Mouse (Mus musculus): ENCODE data around the gene Nfkbib. TPM values are rescaled to one million over a fixed set of nuclear protein-coding genes. Genes with fewer than 3 reads are reported as not detected.

The Nfkbib gene
- total RNA-seq (2015; ENCODE audit: low replicate concordance), result 2.9 and 3.8 TPM in 2 replicates
- 2.2 and 3.6 TPM in 2 replicates for total RNA-seq (2017; ENCODE audit: low replicate concordance)

- no peak for ATAC-seq (replicated peaks; ENCODE audit: low FRiP score, poor library complexity, severe bottlenecking)
Measured at GRCm38 (mm10) chr7:28767462-28767965, at the start of gene Nfkbib. Gene Nfkbib (minus strand): TSS chr7:28767512.

- ATAC-seq (replicated peaks; ENCODE audit: low FRiP score, poor library complexity, severe bottlenecking), result no peak
Measured at GRCm38 (mm10) chr7:28816920-28817319, 49.6 kb upstream of the Nfkbib start.

- no peak for ATAC-seq (replicated peaks; ENCODE audit: low FRiP score, poor library complexity, severe bottlenecking)
Measured at GRCm38 (mm10) chr7:28816201-28816600, 48.9 kb upstream of the Nfkbib start.

- ATAC-seq (replicated peaks; ENCODE audit: low FRiP score, poor library complexity, severe bottlenecking), result no peak
Measured at GRCm38 (mm10) chr7:28815230-28815629, 47.9 kb upstream of the Nfkbib start.

- no peak for ATAC-seq (replicated peaks; ENCODE audit: low FRiP score, poor library complexity, severe bottlenecking)
Measured at GRCm38 (mm10) chr7:28814306-28815034, 47.2 kb upstream of the Nfkbib start.

- no peak for ATAC-seq (replicated peaks; ENCODE audit: low FRiP score, poor library complexity, severe bottlenecking)
Measured at GRCm38 (mm10) chr7:28812949-28813348, 45.6 kb upstream of the Nfkbib start.

- no peak for ATAC-seq (replicated peaks; ENCODE audit: low FRiP score, poor library complexity, severe bottlenecking)
Measured at GRCm38 (mm10) chr7:28812436-28812835, 45.1 kb upstream of the Nfkbib start.

- ATAC-seq (replicated peaks; ENCODE audit: low FRiP score, poor library complexity, severe bottlenecking), result no peak
Measured at GRCm38 (mm10) chr7:28811640-28812275, 44.4 kb upstream of the Nfkbib start.

GRCm38 (mm10) chr7:28811228-28811627 lies 43.9 kb upstream of the Nfkbib start:
- ATAC-seq (replicated peaks; ENCODE audit: low FRiP score, poor library complexity, severe bottlenecking), result peak; percentile 45; the same call in 1 of the 2 replicates

- peak; percentile 85 for ATAC-seq (replicated peaks; ENCODE audit: low FRiP score, poor library complexity, severe bottlenecking)
Measured at GRCm38 (mm10) chr7:28810107-28811066, 43.1 kb upstream of the Nfkbib start.

GRCm38 (mm10) chr7:28809401-28810089 lies 42.2 kb upstream of the Nfkbib start:
- ATAC-seq (replicated peaks; ENCODE audit: low FRiP score, poor library complexity, severe bottlenecking), result no peak

- ATAC-seq (replicated peaks; ENCODE audit: low FRiP score, poor library complexity, severe bottlenecking), result peak; percentile 65
Measured at GRCm38 (mm10) chr7:28808957-28809393, 41.7 kb upstream of the Nfkbib start.

GRCm38 (mm10) chr7:28808221-28808941 lies 41.1 kb upstream of the Nfkbib start, which contains the start of gene Hnrnpl:
Gene Hnrnpl (plus strand): TSS chr7:28808541.
- no peak for ATAC-seq (replicated peaks; ENCODE audit: low FRiP score, poor library complexity, severe bottlenecking)

- ATAC-seq (replicated peaks; ENCODE audit: low FRiP score, poor library complexity, severe bottlenecking), result no peak
Measured at GRCm38 (mm10) chr7:28807641-28808220, 40.4 kb upstream of the Nfkbib start.

- ATAC-seq (replicated peaks; ENCODE audit: low FRiP score, poor library complexity, severe bottlenecking), result no peak
Measured at GRCm38 (mm10) chr7:28806869-28807268, 39.6 kb upstream of the Nfkbib start.

- no peak for ATAC-seq (replicated peaks; ENCODE audit: low FRiP score, poor library complexity, severe bottlenecking)
Measured at GRCm38 (mm10) chr7:28803756-28804155, 36.4 kb upstream of the Nfkbib start.

GRCm38 (mm10) chr7:28802846-28803588 lies 35.7 kb upstream of the Nfkbib start:
- ATAC-seq (replicated peaks; ENCODE audit: low FRiP score, poor library complexity, severe bottlenecking), result no peak

Data from erythroblast, adult 5-6 weeks (primary cell).